Mouse (Mus musculus) erythroblast, embryonic 14.5 days (primary cell): ENCODE measurements around the gene Dock6. TPM values are rescaled to one million over a fixed set of nuclear protein-coding genes. Genes with fewer than 3 reads are reported as not detected.

Source experiments
- H3K27me3 ChIP-seq: 2 replicates; pipeline ENCODE4 v1.6.1; 2012; ENCODE audit warnings: inconsistent platforms; ENCODE audit not compliant: control insufficient read depth
- H3K36me3 ChIP-seq: 2 replicates; pipeline ENCODE4 v1.6.1; 2012; ENCODE audit warnings: mild to moderate bottlenecking, inconsistent platforms; ENCODE audit not compliant: control insufficient read depth
- H3K4me1 ChIP-seq: 2 replicates; pipeline ENCODE4 v1.6.1; 2012; ENCODE audit warnings: inconsistent platforms; ENCODE audit not compliant: control insufficient read depth
- H3K4me3 ChIP-seq: replicated peaks from 2 replicates; pipeline ENCODE3; 2012; ENCODE audit warnings: moderate library complexity, mild to moderate bottlenecking, inconsistent platforms
- H3K9me3 ChIP-seq: 2 replicates; pipeline ENCODE4 v1.6.1; 2012; ENCODE audit warnings: low read length, inconsistent platforms, mixed read lengths; ENCODE audit not compliant: control insufficient read depth
- GATA1 ChIP-seq: IDR thresholded peaks from 2 replicates; pipeline ENCODE4 v1.6.1; 2012; ENCODE audit warnings: low read length, inconsistent platforms, mixed read lengths
- TAL1 ChIP-seq: IDR thresholded peaks from 3 replicates; pipeline ENCODE4 v1.6.1; 2012; ENCODE audit warnings: low read length, inconsistent platforms, mixed read lengths
- polyA plus RNA-seq: library from polyadenylated mRNA; stranded (reverse); fragments of >175 nt; gene quantifications from 2 replicates; pipeline ENCODE4 v1.2.3, GENCODE M21; 2012

Dock6 gene
- polyA plus RNA-seq, 1 experiment, result 0.06 TPM

- Histone ChIP-seq H3K9me3 (no peaks in the 10 kb centered on the region), H3K36me3 (peaks cover 62% of the 10 kb centered on the region), H3K4me3 (no peak overlapping the region), H3K27me3 (no peaks in the 10 kb centered on the region), H3K4me1 (peaks cover 7% of the 10 kb centered on the region; the same call in 1 of the 2 replicates)
- TF ChIP-seq GATA1 (no peak), TAL1 (no peak)
These were observed 101.1 kb downstream of the Dock6 start for GRCm38 (mm10) chr9:21751347-21751746.

- Histone ChIP-seq H3K9me3 (no peaks in the 10 kb centered on the region), H3K36me3 (peaks cover 65% of the 10 kb centered on the region), H3K4me3 (no peak overlapping the region), H3K4me1 (peaks cover 5% of the 10 kb centered on the region; the same call in 1 of the 2 replicates), H3K27me3 (no peaks in the 10 kb centered on the region)
- no peak for TF ChIP-seq TAL1
- TF ChIP-seq GATA1, result no peak
These were observed 102.1 kb downstream of the Dock6 start for GRCm38 (mm10) chr9:21750370-21750769.

Other genes starting within 250 kb of the Dock6 start
- gene Smarca4, start 236.5 kb downstream of the Dock6 start, polyA plus RNA-seq, result 11.0 and 11.3 TPM in 2 replicates
- gene Ldlr, start 129.2 kb downstream of the Dock6 start, polyA plus RNA-seq, result 0.25 and 0.30 TPM in 2 replicates
- 27.4 and 32.7 TPM in 2 replicates for gene Spc24, start 92.3 kb downstream of the Dock6 start, polyA plus RNA-seq
- 0.02 and 0.03 TPM in 2 replicates for gene Kank2, start 53.9 kb downstream of the Dock6 start, polyA plus RNA-seq
- gene Angptl8, start 17.1 kb downstream of the Dock6 start, polyA plus RNA-seq, result 0.16 TPM in 1 of 2 replicates, not detected in the other
- 0.07 TPM in 2 replicates for gene Rab3d, start 65.6 kb upstream of the Dock6 start, polyA plus RNA-seq
- not detected in 2 replicates for gene Ccdc159, start 74.8 kb upstream of the Dock6 start, polyA plus RNA-seq
- 0.10 TPM in 2 replicates for gene Tmem205, start 74.9 kb upstream of the Dock6 start, polyA plus RNA-seq
- gene Plppr2, start 84.4 kb upstream of the Dock6 start, polyA plus RNA-seq, result 0.05 and 0.06 TPM in 2 replicates
- gene Swsap1, start 103.1 kb upstream of the Dock6 start, polyA plus RNA-seq, result 0.32 and 0.37 TPM in 2 replicates
- gene Epor, start 110.9 kb upstream of the Dock6 start, polyA plus RNA-seq, result 80.2 and 112 TPM in 2 replicates
- gene Rgl3, start 136.8 kb upstream of the Dock6 start, polyA plus RNA-seq, result 0.01 TPM in 1 of 2 replicates, not detected in the other
- 0.02 TPM in 1 of 2 replicates, not detected in the other for gene Ccdc151, start 150.0 kb upstream of the Dock6 start, polyA plus RNA-seq
- 9.9 and 10.3 TPM in 2 replicates for gene Prkcsh, start 150.2 kb upstream of the Dock6 start, polyA plus RNA-seq
- gene Elavl3, start 199.4 kb upstream of the Dock6 start, polyA plus RNA-seq, result 0.02 and 0.03 TPM in 2 replicates
- not detected in 2 replicates for gene Gm49318, start 218.6 kb upstream of the Dock6 start, polyA plus RNA-seq
- gene Zfp653, start 218.7 kb upstream of the Dock6 start, polyA plus RNA-seq, result 2.1 and 2.8 TPM in 2 replicates
- gene Ecsit, start 232.8 kb upstream of the Dock6 start, polyA plus RNA-seq, result 2.7 and 3.0 TPM in 2 replicates
- gene Cnn1, start 246.6 kb upstream of the Dock6 start, polyA plus RNA-seq, result not detected in 2 replicates